Mouse (Mus musculus) midbrain, embryonic 11.5 days (tissue): ENCODE results near the gene Olfr822. TPM values are rescaled to one million over a fixed set of nuclear protein-coding genes. Genes with fewer than 3 reads are reported as not detected.
A peak's percentile ranks its signal among the peaks of the same experiment; 100 is the strongest.
"Not testable (repeated sequence)": the region's sequence is repeated elsewhere in the genome, so short reads cannot be mapped to it uniquely, and the experiment has no call there.

Experiments
- ATAC-seq: fragments of 200-750 bp; cut with Nextera tagmentation; 2 replicates; pipeline ENCODE4 v1.8.0; 2017; ENCODE audit warnings: moderate TSS enrichment, moderate library complexity; ENCODE audit not compliant: low FRiP score
- DNase-seq: peaks from one replicate; pipeline ENCODE4 v3.0.0; 2015; ENCODE audit warnings: low spot score; ENCODE audit errors: missing footprints
- H3K27ac ChIP-seq: fragments of 300-500 bp; sonication (generic); 2 replicates; pipeline ENCODE4 v1.5.1; 2014; ENCODE audit warnings: low read depth, low read length
- H3K27me3 ChIP-seq: fragments of 300-500 bp; sonication (generic); 2 replicates; pipeline ENCODE4 v1.6.1; 2014; ENCODE audit warnings: mild to moderate bottlenecking, low read length, moderate library complexity, mixed read lengths; ENCODE audit not compliant: control insufficient read depth, insufficient read depth
- H3K36me3 ChIP-seq: fragments of 300-500 bp; sonication (generic); 2 replicates; pipeline ENCODE4 v1.6.1; 2014; ENCODE audit warnings: mild to moderate bottlenecking, low read length, moderate library complexity, mixed read lengths; ENCODE audit not compliant: control insufficient read depth, insufficient read depth
- H3K4me1 ChIP-seq: fragments of 300-500 bp; sonication (generic); 2 replicates; pipeline ENCODE4 v1.6.1; 2014; ENCODE audit warnings: low read length; ENCODE audit not compliant: control insufficient read depth, insufficient read depth
- H3K4me2 ChIP-seq: fragments of 300-500 bp; sonication (generic); 2 replicates; pipeline ENCODE4 v1.6.1; 2014; ENCODE audit warnings: mild to moderate bottlenecking, moderate library complexity
- H3K4me3 ChIP-seq: fragments of 300-500 bp; sonication (generic); 2 replicates; pipeline ENCODE4 v1.5.1; 2014; ENCODE audit warnings: low read depth, low read length
- H3K9ac ChIP-seq: fragments of 300-500 bp; sonication (generic); 2 replicates; pipeline ENCODE4 v1.6.1; 2014; ENCODE audit warnings: low read length
- H3K9me3 ChIP-seq: fragments of 300-500 bp; sonication (generic); 2 replicates; pipeline ENCODE4 v1.6.1; 2016; ENCODE audit warnings: low read length; ENCODE audit not compliant: control insufficient read depth
- WGBS: fragments of 180-500 bp; shearing (Covaris S2); extraction: QIAGEN DNeasy Blood & Tissue Kit; methylation state at CpG from one replicate; pipeline ENCODE4 v1.1.7; 2014; 5-methylcytosine and 5-hydroxymethylcytosine counted together
- polyA plus RNA-seq: library from polyadenylated mRNA; unstranded; fragments of >200 nt; fragmentation: Nextera tagmentation; extraction: Ambion mirVana; gene quantifications from 2 replicates; pipeline ENCODE4 v1.2.1, GENCODE M21; 2014

The Olfr822 gene
- not detected in 2 replicates for polyA plus RNA-seq

GRCm38 (mm10) chr10:130070910-130071309 lies at the start of gene Olfr822:
Gene Olfr822 (plus strand): TSS chr10:130071210.
- H3K4me2 ChIP-seq = no peak within 1 kb of the TSS
- H3K27ac ChIP-seq = no peak within 1 kb of the TSS
- no peak within 1 kb of the TSS for H3K9ac ChIP-seq
- DNase-seq (no peak), ATAC-seq (no peak)
- H3K4me3 ChIP-seq = no peak within 1 kb of the TSS
- no peaks in the 10 kb centered on the region for H3K9me3 ChIP-seq
- no peaks in the 10 kb centered on the region for H3K27me3 ChIP-seq
- H3K36me3 ChIP-seq = no peaks in the 10 kb centered on the region
- no peaks in the 10 kb centered on the region for H3K4me1 ChIP-seq

GRCm38 (mm10) chr10:130030048-130030447 lies 41.0 kb upstream of the Olfr822 start, which contains the start of gene Olfr821:
Gene Olfr821 (plus strand): TSS chr10:130030348.
- Histone ChIP-seq H3K27ac (no peak within 1 kb of the TSS), H3K9ac (no peak within 1 kb of the TSS), H3K9me3 (no peaks in the 10 kb centered on the region), H3K36me3 (no peaks in the 10 kb centered on the region), H3K27me3 (no peaks in the 10 kb centered on the region), H3K4me1 (no peaks in the 10 kb centered on the region), H3K4me3 (no peak within 1 kb of the TSS), H3K4me2 (no peak within 1 kb of the TSS)
- no peak for ATAC-seq
- DNase-seq = no peak

- Histone ChIP-seq H3K4me2 (no peak overlapping the region), H3K4me1 (no peaks in the 10 kb centered on the region), H3K36me3 (no peaks in the 10 kb centered on the region), H3K9me3 (no peaks in the 10 kb centered on the region), H3K27me3 (no peaks in the 10 kb centered on the region), H3K27ac (no peak overlapping the region), H3K9ac (no peak overlapping the region), H3K4me3 (no peak overlapping the region)
- DNase-seq (no peak), ATAC-seq (no peak; the same call in 1 of the 2 replicates)
- 70% methylated on average over 6 of the region's 6 CpGs for WGBS
Measured at GRCm38 (mm10) chr10:130037096-130037495, 33.9 kb upstream of the Olfr822 start.

- no peaks in the 10 kb centered on the region for H3K9me3 ChIP-seq
- peak; percentile 88 for ATAC-seq
- WGBS = 24% methylated on average over 5 of the region's 5 CpGs
Measured at GRCm38 (mm10) chr10:130092838-130093440, 21.9 kb downstream of the Olfr822 start.

GRCm38 (mm10) chr10:130096104-130096503 lies 25.1 kb downstream of the Olfr822 start:
- no peak overlapping the region for H3K4me2 ChIP-seq
- ATAC-seq = no peak
- DNase-seq = no peak
- no peak overlapping the region for H3K9ac ChIP-seq
- no peaks in the 10 kb centered on the region for H3K4me1 ChIP-seq
- H3K4me3 ChIP-seq = no peak overlapping the region
- no peaks in the 10 kb centered on the region for H3K27me3 ChIP-seq
- no peaks in the 10 kb centered on the region for H3K36me3 ChIP-seq
- no peak overlapping the region for H3K27ac ChIP-seq
- H3K9me3 ChIP-seq = no peaks in the 10 kb centered on the region

More at GRCm38 (mm10) chr10:130092838-130093440, 21.9 kb downstream of the Olfr822 start:
- Histone ChIP-seq H3K27me3 (no peaks in the 10 kb centered on the region), H3K9ac (no peak overlapping the region), H3K4me2 (no peak overlapping the region), H3K36me3 (no peaks in the 10 kb centered on the region), H3K4me3 (no peak overlapping the region), H3K4me1 (no peaks in the 10 kb centered on the region), H3K27ac (no peak overlapping the region)
- peak; percentile 94 for DNase-seq

- WGBS = 85% methylated on average over 1 of the region's 1 CpGs
- not testable (repeated sequence) for H3K27ac ChIP-seq, ATAC-seq, DNase-seq, H3K4me2 ChIP-seq, H3K4me3 ChIP-seq, H3K9ac ChIP-seq, H3K9me3 ChIP-seq, H3K27me3 ChIP-seq, H3K36me3 ChIP-seq, H3K4me1 ChIP-seq
Measured at GRCm38 (mm10) chr10:130115283-130115682, 44.3 kb downstream of the Olfr822 start, which contains the start of gene Olfr823. Gene Olfr823 (minus strand): TSS chr10:130115383.

GRCm38 (mm10) chr10:130116045-130116444 lies 45.0 kb downstream of the Olfr822 start:
- H3K36me3 ChIP-seq, H3K4me2 ChIP-seq, DNase-seq, H3K9me3 ChIP-seq, H3K27ac ChIP-seq, H3K9ac ChIP-seq, ATAC-seq, H3K4me3 ChIP-seq, H3K4me1 ChIP-seq, H3K27me3 ChIP-seq: not testable (repeated sequence)
- WGBS = 66% methylated on average over 3 of the region's 3 CpGs

Other genes with a start within 250 kb of the Olfr822 start
- gene Olfr812, start 225.1 kb upstream of the Olfr822 start, polyA plus RNA-seq = not detected in 2 replicates
- gene Olfr813, start 215.8 kb upstream of the Olfr822 start, polyA plus RNA-seq = not detected in 2 replicates
- not detected in 2 replicates for gene Olfr814, start 191.4 kb upstream of the Olfr822 start, polyA plus RNA-seq
- not detected in 2 replicates for gene Olfr815, start 165.3 kb upstream of the Olfr822 start, polyA plus RNA-seq
- gene Olfr816, start 155.6 kb upstream of the Olfr822 start, polyA plus RNA-seq = not detected in 2 replicates
- gene Olfr818, start 122.1 kb upstream of the Olfr822 start, polyA plus RNA-seq = not detected in 2 replicates
- gene Olfr819, start 103.9 kb upstream of the Olfr822 start, polyA plus RNA-seq = not detected in 2 replicates
- gene Olfr247, start 95.1 kb upstream of the Olfr822 start, polyA plus RNA-seq = not detected in 2 replicates
- gene Gm10310, start 86.1 kb upstream of the Olfr822 start, polyA plus RNA-seq = not detected in 2 replicates
- gene Olfr820, start 58.6 kb upstream of the Olfr822 start, polyA plus RNA-seq = not detected in 2 replicates
- not detected in 2 replicates for gene Olfr821, start 40.9 kb upstream of the Olfr822 start, polyA plus RNA-seq
- not detected in 2 replicates for gene Olfr823, start 44.2 kb downstream of the Olfr822 start, polyA plus RNA-seq
- gene Olfr824, start 58.8 kb downstream of the Olfr822 start, polyA plus RNA-seq = not detected in 2 replicates
- gene Olfr825, start 95.6 kb downstream of the Olfr822 start, polyA plus RNA-seq = not detected in 2 replicates
- gene Olfr826, start 113.0 kb downstream of the Olfr822 start, polyA plus RNA-seq = not detected in 2 replicates
- not detected in 2 replicates for gene Olfr827, start 143.2 kb downstream of the Olfr822 start, polyA plus RNA-seq
- 26.0 and 27.5 TPM in 2 replicates for gene Neurod4, start 209.0 kb downstream of the Olfr822 start, polyA plus RNA-seq